Mouse (Mus musculus): ENCODE data around the gene Tspyl1. TPM values are rescaled to one million over a fixed set of nuclear protein-coding genes. Genes with fewer than 3 reads are reported as not detected.
A peak's percentile ranks its signal among the peaks of the same experiment; 100 is the strongest.

Tspyl1 gene
- total and polyA plus RNA-seq, 3 experiments, result 10.8 to 16.3 TPM; not detected in 1

DNA sequence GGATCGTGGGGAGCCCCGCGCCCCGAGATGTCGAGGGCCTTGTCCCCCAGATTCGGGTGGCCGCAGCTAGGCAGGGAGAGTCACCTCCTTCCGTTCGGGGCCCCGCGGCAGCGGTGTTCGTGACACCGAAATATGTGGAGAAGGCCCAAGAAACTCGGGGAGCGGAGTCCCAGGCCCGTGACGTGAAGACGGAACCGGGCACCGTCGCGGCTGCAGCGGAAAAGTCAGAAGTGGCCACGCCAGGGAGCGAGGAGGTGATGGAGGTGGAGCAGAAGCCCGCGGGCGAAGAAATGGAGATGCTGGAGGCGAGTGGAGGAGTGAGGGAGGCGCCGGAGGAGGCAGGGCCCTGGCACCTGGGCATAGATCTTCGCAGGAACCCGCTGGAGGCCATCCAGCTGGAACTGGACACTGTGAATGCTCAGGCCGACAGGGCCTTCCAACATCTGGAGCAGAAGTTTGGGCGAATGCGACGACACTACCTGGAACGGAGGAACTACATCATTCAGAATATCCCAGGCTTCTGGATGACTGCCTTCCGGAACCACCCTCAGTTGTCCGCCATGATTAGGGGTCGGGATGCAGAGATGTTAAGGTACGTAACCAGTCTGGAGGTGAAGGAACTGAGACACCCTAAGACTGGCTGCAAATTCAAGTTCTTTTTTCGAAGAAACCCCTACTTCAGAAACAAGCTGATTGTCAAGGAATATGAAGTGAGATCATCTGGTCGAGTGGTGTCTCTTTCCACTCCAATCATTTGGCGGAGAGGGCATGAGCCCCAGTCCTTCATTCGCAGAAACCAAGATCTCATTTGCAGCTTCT lies 639 bp downstream of the Tspyl1 start:
- Histone ChIP-seq H3K4me3 (ENCODE audit: control insufficient read depth in 1 of 2, insufficient read depth in 1 of 2, low read depth in 2 of 2, low read length in 2 of 2) (peak overlapping the region; percentile 57 to 85), H3K4me1 (ENCODE audit: control insufficient read depth in 1 of 2, insufficient read depth in 2 of 2, low read length in 2 of 2) (peaks cover 2 to 4% of the 10 kb centered on the region in 2 experiments; a peak in 2 of 4 replicates), H3K9me3 (replicated peaks; ENCODE audit: insufficient read depth, low read length) (no peaks in the 10 kb centered on the region), H3K27me3 (ENCODE audit: control insufficient read depth in 1 of 2, insufficient read depth in 2 of 2, low read length in 2 of 2) (no peaks in the 10 kb centered on the region), H3K27ac (ENCODE audit: control insufficient read depth, low read depth, low read length) (no peak overlapping the region), H3K9ac (ENCODE audit: control insufficient read depth, low read depth, low read length, poor library complexity, severe bottlenecking) (peak overlapping the region; percentile 85), H3K79me2 (ENCODE audit: control insufficient read depth, insufficient read depth, low read length, poor library complexity) (peaks cover 23% of the 10 kb centered on the region), H3K36me3 (ENCODE audit: control insufficient read depth in 1 of 2, insufficient read depth in 2 of 2, low read length in 2 of 2) (peaks cover 0 to 15% of the 10 kb centered on the region in 2 experiments; a peak in 2 of 4 replicates)
- TF ChIP-seq HCFC1 (IDR thresholded peaks at IDR 0.05; ENCODE audit: low read depth, low read length) (no peak), UBTF (IDR thresholded peaks at IDR 0.05; ENCODE audit: borderline replicate concordance, insufficient read depth, low read depth, low read length) (no peak), CHD1 (IDR thresholded peaks at IDR 0.05; ENCODE audit: low read depth, low read length) (no peak), MAFK (IDR thresholded peaks at IDR 0.05; ENCODE audit: borderline replicate concordance, low read depth, low read length) (no peak), CTCF (IDR thresholded peaks at IDR 0.05 in 2 of 3, conservative IDR thresholded peaks at IDR 0.05 in 1 of 3; ENCODE audit: control insufficient read depth in 1 of 3, insufficient read depth in 1 of 3, low read depth in 2 of 3, low read length in 3 of 3, poor library complexity in 1 of 3, severe bottlenecking in 1 of 3) (no peak), ELF1 (IDR thresholded peaks at IDR 0.05; ENCODE audit: low read depth, low read length) (no peak), TBP (IDR thresholded peaks at IDR 0.05; ENCODE audit: low read depth, low read length) (no peak), POLR2AphosphoS5 (IDR thresholded peaks at IDR 0.05; ENCODE audit: borderline replicate concordance, low read depth, low read length) (no peak), MYB (IDR thresholded peaks at IDR 0.05; ENCODE audit: low read depth, low read length) (no peak), POLR2AphosphoS2 (IDR thresholded peaks at IDR 0.05; ENCODE audit: low read length) (no peak), ZMIZ1 (IDR thresholded peaks at IDR 0.05; ENCODE audit: low read depth, low read length) (no peak)
- peak; percentile 46 for DNase-seq (ENCODE audit: low read depth, low spot score)

DNA sequence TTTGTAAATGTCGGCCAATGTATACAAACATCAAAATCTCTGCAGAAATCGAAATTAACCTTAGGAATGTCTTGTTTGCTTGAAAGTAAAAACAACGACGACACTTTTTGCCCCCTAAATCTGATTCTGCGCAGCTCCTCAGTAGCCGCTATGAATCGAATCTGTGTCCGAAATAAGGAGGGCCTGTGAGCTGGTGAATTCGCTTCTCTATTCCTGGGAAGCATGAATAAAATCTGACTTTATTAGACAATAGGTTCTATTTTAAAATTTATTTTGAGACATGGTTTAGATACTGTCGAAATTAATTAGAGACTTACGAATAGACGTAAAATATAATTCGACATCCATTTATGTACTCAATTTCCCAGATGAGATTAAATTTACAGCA lies 14.9 kb downstream of the Tspyl1 start:
- TF ChIP-seq MEF2A (IDR thresholded peaks at IDR 0.05; ENCODE audit: extremely low read depth, insufficient replicate concordance, low read depth, low read length, poor library complexity, severe bottlenecking) (no peak), SIN3A (IDR thresholded peaks at IDR 0.05; ENCODE audit: low read length) (no peak), RAD21 (IDR thresholded peaks at IDR 0.05; ENCODE audit: low read depth, low read length) (no peak), EP300 (IDR thresholded peaks at IDR 0.05; ENCODE audit: low read depth in 1 of 2, low read length in 2 of 2) (no peak), MYC (IDR thresholded peaks at IDR 0.05; ENCODE audit: low read depth, low read length) (no peak), ZMIZ1 (IDR thresholded peaks at IDR 0.05; ENCODE audit: low read depth, low read length) (no peak), ZKSCAN1 (IDR thresholded peaks at IDR 0.05; ENCODE audit: low read depth, low read length) (no peak), UBTF (IDR thresholded peaks at IDR 0.05; ENCODE audit: borderline replicate concordance, insufficient read depth, low read depth, low read length) (no peak)

More for the DNA sequence above, 14.9 kb downstream of the Tspyl1 start:
- Histone ChIP-seq H3K4me3 (ENCODE audit: control insufficient read depth in 1 of 2, insufficient read depth in 1 of 2, low read depth in 2 of 2, low read length in 2 of 2) (no peak overlapping the region), H3K9me3 (replicated peaks; ENCODE audit: insufficient read depth, low read length) (no peaks in the 10 kb centered on the region), H3K79me2 (ENCODE audit: control insufficient read depth, insufficient read depth, low read length, poor library complexity) (no peaks in the 10 kb centered on the region), H3K4me1 (ENCODE audit: control insufficient read depth in 1 of 2, insufficient read depth in 2 of 2, low read length in 2 of 2) (no peaks in the 10 kb centered on the region), H3K27me3 (ENCODE audit: control insufficient read depth in 1 of 2, insufficient read depth in 2 of 2, low read length in 2 of 2) (no peaks in the 10 kb centered on the region), H3K27ac (ENCODE audit: control insufficient read depth, low read depth, low read length) (no peak overlapping the region), H3K36me3 (ENCODE audit: control insufficient read depth in 1 of 2, insufficient read depth in 2 of 2, low read length in 2 of 2) (no peaks in the 10 kb centered on the region), H3K9ac (ENCODE audit: control insufficient read depth, low read depth, low read length, poor library complexity, severe bottlenecking) (no peak overlapping the region)
- DNase-seq (ENCODE audit: low read depth, low spot score), result no peak

Data from MEL (cell line).